1 mouse cellular context compared by ENCODE assay signal in genomic region chr5:137524251-137524515, GRCm38 (mm10).
TF ChIP-seq lines count a peak whose summit lies in the region.

No protein-coding gene starts in this region.

TF ChIP-seq in myocyte, 11 proteins besides CTCF, POLR2A, EP300 and RAD21:
- TF ChIP-seq POLR2AphosphoS2 (IDR thresholded peaks at IDR 0.05; ENCODE audit: insufficient read length, low read depth) (peak; percentile 1), REST (IDR thresholded peaks at IDR 0.05; ENCODE audit: insufficient read depth, insufficient read length) (no peak)
TF ChIP-seq in myocyte: peak in this region for 1.
